Mouse (Mus musculus) brain, embryonic 14.5 days (tissue): ENCODE measurements around the gene Gm884.

Experiments
- CTCF ChIP-seq: fragments of 200-500 bp; IDR thresholded peaks from 2 replicates; pipeline ENCODE4 v1.5.1; 2012; ENCODE audit warnings: inconsistent platforms, mild to moderate bottlenecking, moderate library complexity, borderline replicate concordance; ENCODE audit not compliant: insufficient read depth, insufficient read length; ENCODE audit errors: extremely low read depth
- POLR2A ChIP-seq: fragments of 200-500 bp; IDR thresholded peaks from 2 replicates; pipeline ENCODE4 v1.6.1; 2012; ENCODE audit warnings: mild to moderate bottlenecking, inconsistent platforms, borderline replicate concordance; ENCODE audit not compliant: poor library complexity, insufficient read depth, insufficient read length, severe bottlenecking; ENCODE audit errors: extremely low read depth

DNA sequence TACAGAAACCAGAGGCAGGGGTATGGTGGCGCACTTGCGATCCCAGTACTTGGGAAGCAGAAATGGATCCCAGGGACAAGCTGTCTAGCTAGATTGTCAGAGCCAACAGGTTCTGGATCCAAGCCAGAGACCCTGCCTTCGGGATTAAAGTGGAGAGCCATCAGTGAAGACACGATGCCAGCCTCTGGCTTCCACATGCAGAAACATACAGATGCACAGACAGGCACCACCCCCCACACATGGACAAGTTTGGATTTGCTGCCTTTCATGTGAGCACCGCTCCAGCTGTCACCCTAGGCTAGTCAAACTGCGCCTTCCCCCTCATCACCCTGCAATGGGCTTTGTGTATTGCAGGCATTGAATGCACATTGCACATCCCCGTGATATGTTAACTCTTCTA is 37.2 kb upstream of the Gm884 start:
- TF ChIP-seq CTCF (no peak), POLR2A (no peak)
